Mouse (Mus musculus): Measurements from ENCODE around the gene Slc37a1.
A peak's percentile ranks its signal among the peaks of the same experiment; 100 is the strongest.

Slc37a1 gene

GRCm38 (mm10) chr17:31288999-31289726 lies 2.6 kb downstream of the Slc37a1 start:
- H3K4me1 ChIP-seq (replicated peaks; ENCODE audit: low read depth, low read length), result peaks cover 57% of the 10 kb centered on the region
- no peaks in the 10 kb centered on the region for H3K27me3 ChIP-seq (ENCODE audit: insufficient read depth, low read length)
- no peaks in the 10 kb centered on the region for H3K9me3 ChIP-seq (ENCODE audit: low read length)
- TF ChIP-seq CTCF (conservative IDR thresholded peaks at IDR 0.05; ENCODE audit: low read length) (no peak), NANOG (IDR thresholded peaks at IDR 0.05; ENCODE audit: borderline replicate concordance, low read length) (no peak), POU5F1 (IDR thresholded peaks at IDR 0.05; ENCODE audit: borderline replicate concordance, low read length) (no peak)
- peak overlapping the region; percentile 56 for H3K4me3 ChIP-seq (replicated peaks; ENCODE audit: low read length)
- H3K36me3 ChIP-seq (ENCODE audit: insufficient read depth, low read length), result no peaks in the 10 kb centered on the region

DNA sequence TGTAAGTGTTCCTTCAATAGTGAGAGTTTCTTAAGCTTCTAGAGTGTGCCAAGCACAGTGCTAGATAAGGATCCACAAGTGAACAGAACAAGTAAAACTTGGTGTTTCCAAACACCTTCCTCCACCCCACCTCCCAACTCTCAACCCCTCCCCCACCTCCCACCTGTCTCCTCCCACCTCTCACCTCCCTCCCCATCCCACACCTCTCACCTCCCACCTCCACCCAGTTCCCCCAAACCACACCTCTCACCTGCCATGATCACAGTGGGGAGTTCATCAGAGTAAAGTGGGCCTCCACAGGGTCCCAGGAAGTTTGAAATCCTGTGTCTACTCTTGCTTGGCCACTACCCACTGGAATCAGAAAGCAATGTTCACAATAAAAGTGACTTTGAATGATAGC lies 3.7 kb downstream of the Slc37a1 start:
- TF ChIP-seq NANOG (IDR thresholded peaks at IDR 0.05; ENCODE audit: borderline replicate concordance, low read length), result no peak
- no peak for TF ChIP-seq POU5F1 (IDR thresholded peaks at IDR 0.05; ENCODE audit: borderline replicate concordance, low read length)
- no peak for TF ChIP-seq CTCF (conservative IDR thresholded peaks at IDR 0.05; ENCODE audit: low read length)
- no peak overlapping the region for H3K4me3 ChIP-seq (replicated peaks; ENCODE audit: low read length)
- no peaks in the 10 kb centered on the region for H3K36me3 ChIP-seq (ENCODE audit: insufficient read depth, low read length)
- H3K27me3 ChIP-seq (ENCODE audit: insufficient read depth, low read length), result no peaks in the 10 kb centered on the region
- no peaks in the 10 kb centered on the region for H3K9me3 ChIP-seq (ENCODE audit: low read length)
- H3K4me1 ChIP-seq (replicated peaks; ENCODE audit: low read depth, low read length), result peaks cover 67% of the 10 kb centered on the region

DNA sequence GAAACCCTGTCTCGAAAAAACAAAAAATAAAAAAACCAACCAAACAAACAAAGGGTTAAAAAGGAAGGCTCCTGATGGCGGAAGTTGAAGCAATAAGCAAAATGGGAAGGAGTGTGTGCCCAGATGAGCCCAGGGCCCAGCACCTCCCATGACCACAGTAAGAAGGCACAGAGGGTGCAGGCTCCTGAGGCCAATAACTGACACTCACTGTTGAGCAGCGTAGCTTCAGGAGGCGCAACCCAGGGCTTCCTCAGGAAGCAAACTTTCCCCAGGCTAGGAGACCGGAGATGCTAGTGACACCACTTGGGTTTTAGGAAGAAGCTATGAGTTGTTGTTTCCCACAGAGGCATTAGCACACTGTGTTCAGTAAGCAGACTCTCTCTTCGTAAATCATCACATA lies 4.3 kb downstream of the Slc37a1 start:
- no peak for TF ChIP-seq CTCF (conservative IDR thresholded peaks at IDR 0.05; ENCODE audit: low read length)
- no peak for TF ChIP-seq POU5F1 (IDR thresholded peaks at IDR 0.05; ENCODE audit: borderline replicate concordance, low read length)
- TF ChIP-seq NANOG (IDR thresholded peaks at IDR 0.05; ENCODE audit: borderline replicate concordance, low read length), result no peak
- H3K4me3 ChIP-seq (replicated peaks; ENCODE audit: low read length), result no peak overlapping the region
- H3K9me3 ChIP-seq (ENCODE audit: low read length), result no peaks in the 10 kb centered on the region
- peaks cover 73% of the 10 kb centered on the region for H3K4me1 ChIP-seq (replicated peaks; ENCODE audit: low read depth, low read length)
- H3K27me3 ChIP-seq (ENCODE audit: insufficient read depth, low read length), result no peaks in the 10 kb centered on the region
- no peaks in the 10 kb centered on the region for H3K36me3 ChIP-seq (ENCODE audit: insufficient read depth, low read length)

GRCm38 (mm10) chr17:31294363-31295214 lies 8.0 kb downstream of the Slc37a1 start:
- H3K4me3 ChIP-seq (replicated peaks; ENCODE audit: low read length), result peak overlapping the region; percentile 90
- H3K4me1 ChIP-seq (replicated peaks; ENCODE audit: low read depth, low read length), result peaks cover 76% of the 10 kb centered on the region

DNA sequence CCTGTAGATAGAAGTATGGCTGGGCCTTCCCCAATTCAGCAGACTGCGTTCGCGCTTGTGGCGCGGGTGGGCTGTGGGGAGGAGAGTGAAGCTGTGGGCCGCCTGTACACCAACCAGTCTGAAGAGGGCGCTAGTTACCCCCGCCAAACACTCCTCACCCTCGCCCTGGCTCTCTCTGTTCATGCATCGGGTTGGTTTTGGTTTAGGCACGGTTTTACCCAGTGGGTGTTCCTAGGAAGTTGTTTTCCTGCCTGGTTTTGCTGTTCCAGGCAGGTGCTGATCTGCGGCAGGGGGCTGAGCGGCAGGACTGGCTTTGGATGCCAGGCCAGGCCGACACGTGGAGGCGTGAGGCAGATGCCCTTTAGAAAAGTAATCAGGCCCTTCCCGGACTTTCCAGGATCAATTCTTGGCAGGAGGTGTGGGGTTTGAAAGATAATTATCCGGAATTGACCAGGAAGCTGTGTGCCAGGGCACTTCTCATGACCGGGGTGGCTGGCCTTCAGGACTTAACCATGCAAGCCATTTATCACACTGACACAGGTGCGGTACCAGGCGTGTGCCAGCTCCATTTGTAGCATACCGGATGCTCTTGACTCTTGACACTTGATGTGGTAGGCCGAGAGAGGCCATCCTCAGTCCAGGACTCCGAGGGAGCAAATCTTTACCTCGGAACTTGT lies 8.8 kb downstream of the Slc37a1 start:
- TF ChIP-seq NANOG (IDR thresholded peaks at IDR 0.05; ENCODE audit: borderline replicate concordance, low read length) (no peak), CTCF (conservative IDR thresholded peaks at IDR 0.05; ENCODE audit: low read length) (peak; percentile 86), POU5F1 (IDR thresholded peaks at IDR 0.05; ENCODE audit: borderline replicate concordance, low read length) (no peak)
- peaks cover 76% of the 10 kb centered on the region for H3K4me1 ChIP-seq (replicated peaks; ENCODE audit: low read depth, low read length)
- H3K9me3 ChIP-seq (ENCODE audit: low read length), result no peaks in the 10 kb centered on the region
- H3K36me3 ChIP-seq (ENCODE audit: insufficient read depth, low read length), result peaks cover 9% of the 10 kb centered on the region
- H3K4me3 ChIP-seq (replicated peaks; ENCODE audit: low read length), result peak overlapping the region; percentile 90
- H3K27me3 ChIP-seq (ENCODE audit: insufficient read depth, low read length), result no peaks in the 10 kb centered on the region

More at GRCm38 (mm10) chr17:31294363-31295214, 8.0 kb downstream of the Slc37a1 start:
- Histone ChIP-seq H3K36me3 (ENCODE audit: insufficient read depth, low read length) (peaks cover 2% of the 10 kb centered on the region; the same call in 1 of the 2 replicates), H3K9me3 (ENCODE audit: low read length) (no peaks in the 10 kb centered on the region), H3K27me3 (ENCODE audit: insufficient read depth, low read length) (no peaks in the 10 kb centered on the region)
- no peak for TF ChIP-seq NANOG (IDR thresholded peaks at IDR 0.05; ENCODE audit: borderline replicate concordance, low read length)
- TF ChIP-seq CTCF (conservative IDR thresholded peaks at IDR 0.05; ENCODE audit: low read length), result peak; percentile 82
- no peak for TF ChIP-seq POU5F1 (IDR thresholded peaks at IDR 0.05; ENCODE audit: borderline replicate concordance, low read length)

- Histone ChIP-seq H3K4me1 (replicated peaks; ENCODE audit: low read depth, low read length) (peaks cover 76% of the 10 kb centered on the region), H3K27me3 (ENCODE audit: insufficient read depth, low read length) (no peaks in the 10 kb centered on the region), H3K4me3 (replicated peaks; ENCODE audit: low read length) (peak overlapping the region; percentile 90), H3K9me3 (ENCODE audit: low read length) (no peaks in the 10 kb centered on the region), H3K36me3 (ENCODE audit: insufficient read depth, low read length) (peaks cover 17% of the 10 kb centered on the region)
- no peak for TF ChIP-seq POU5F1 (IDR thresholded peaks at IDR 0.05; ENCODE audit: borderline replicate concordance, low read length)
- TF ChIP-seq NANOG (IDR thresholded peaks at IDR 0.05; ENCODE audit: borderline replicate concordance, low read length), result no peak
- TF ChIP-seq CTCF (conservative IDR thresholded peaks at IDR 0.05; ENCODE audit: low read length), result no peak
Measured at GRCm38 (mm10) chr17:31295892-31296781, 9.5 kb downstream of the Slc37a1 start.

DNA sequence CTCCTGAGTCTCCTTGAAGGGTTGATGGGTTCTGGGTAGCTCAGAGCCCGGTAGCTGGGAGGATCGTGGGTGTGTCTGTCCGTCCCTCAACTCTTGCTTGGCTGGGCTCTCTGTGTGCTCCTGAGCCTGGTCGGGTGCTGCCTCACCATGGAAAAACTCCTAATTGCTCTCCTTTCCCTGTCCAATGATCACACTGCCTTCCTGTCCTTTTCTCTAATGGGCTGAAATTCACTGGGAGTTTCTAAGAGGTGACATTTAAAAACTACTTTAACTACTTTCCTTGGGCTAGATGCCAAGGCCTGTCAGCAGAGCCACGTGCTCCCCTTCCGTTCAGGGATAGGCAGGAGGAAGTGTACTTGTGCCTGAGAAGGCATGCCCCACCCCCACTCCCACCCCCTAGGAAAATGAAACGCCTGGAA lies 10.9 kb downstream of the Slc37a1 start:
- Histone ChIP-seq H3K9me3 (ENCODE audit: low read length) (no peaks in the 10 kb centered on the region), H3K4me3 (replicated peaks; ENCODE audit: low read length) (peak overlapping the region; percentile 90), H3K27me3 (ENCODE audit: insufficient read depth, low read length) (no peaks in the 10 kb centered on the region), H3K4me1 (replicated peaks; ENCODE audit: low read depth, low read length) (peaks cover 81% of the 10 kb centered on the region), H3K36me3 (ENCODE audit: insufficient read depth, low read length) (peaks cover 26% of the 10 kb centered on the region)
- TF ChIP-seq NANOG (IDR thresholded peaks at IDR 0.05; ENCODE audit: borderline replicate concordance, low read length), result no peak
- no peak for TF ChIP-seq CTCF (conservative IDR thresholded peaks at IDR 0.05; ENCODE audit: low read length)
- no peak for TF ChIP-seq POU5F1 (IDR thresholded peaks at IDR 0.05; ENCODE audit: borderline replicate concordance, low read length)
